Mouse (Mus musculus) kidney, postnatal 0 days (tissue): ENCODE results near the gene Net1. TPM values are rescaled to one million over a fixed set of nuclear protein-coding genes. Genes with fewer than 3 reads are reported as not detected.

Experiments used
- ATAC-seq: fragments of 200-750 bp; cut with Nextera tagmentation; replicated peaks from 2 replicates; pipeline ENCODE4 v1.8.0; 2017; ENCODE audit warnings: low read depth, moderate number of reproducible peaks, moderate TSS enrichment, moderate library complexity; ENCODE audit not compliant: low FRiP score
- DNase-seq: peaks from one replicate; pipeline ENCODE4 v3.0.0-alpha.2; 2016; ENCODE audit warnings: low spot score
- H3K27ac ChIP-seq: fragments of 300-500 bp; sonication (generic); 2 replicates; pipeline ENCODE4 v1.5.1; 2014; ENCODE audit warnings: mild to moderate bottlenecking
- H3K27me3 ChIP-seq: fragments of 300-500 bp; sonication (generic); 2 replicates; pipeline ENCODE4 v1.6.1; 2014; ENCODE audit warnings: low read length, mixed read lengths; ENCODE audit not compliant: insufficient read depth
- H3K36me3 ChIP-seq: fragments of 300-500 bp; sonication (generic); 2 replicates; pipeline ENCODE4 v1.6.1; 2014; ENCODE audit warnings: low read length, mixed read lengths; ENCODE audit not compliant: insufficient read depth
- H3K4me1 ChIP-seq: fragments of 300-500 bp; sonication (generic); replicated peaks from 2 replicates; pipeline ENCODE4 v1.6.1; 2014; ENCODE audit warnings: antibody characterized with exemption, low read length, mixed read lengths; ENCODE audit not compliant: insufficient read depth
- H3K4me2 ChIP-seq: fragments of 300-500 bp; sonication (generic); 2 replicates; pipeline ENCODE4 v1.6.1; 2014; ENCODE audit warnings: mild to moderate bottlenecking, low read length, moderate library complexity, mixed read lengths
- H3K4me3 ChIP-seq: fragments of 300-500 bp; sonication (generic); replicated peaks from 2 replicates; pipeline ENCODE4 v1.5.1; 2014; ENCODE audit warnings: low read depth, low read length
- H3K9ac ChIP-seq: fragments of 300-500 bp; sonication (generic); 2 replicates; pipeline ENCODE4 v1.6.1; 2014; ENCODE audit warnings: low read depth, low read length
- H3K9me3 ChIP-seq: fragments of 300-500 bp; sonication (generic); replicated peaks from 2 replicates; pipeline ENCODE4 v1.6.1; 2016; ENCODE audit warnings: low read length, inconsistent platforms, mixed read lengths
- CTCF ChIP-seq: IDR thresholded peaks from 2 replicates; pipeline ENCODE4 v1.5.1; 2016; ENCODE audit warnings: antibody characterized with exemption, low read depth, mild to moderate bottlenecking, moderate library complexity
- WGBS: fragments of 180-500 bp; shearing (Covaris S2); extraction: QIAGEN DNeasy Blood & Tissue Kit; methylation state at CpG from one replicate; pipeline ENCODE4 v1.1.7; 2014; 5-methylcytosine and 5-hydroxymethylcytosine counted together
- polyA plus RNA-seq: library from polyadenylated mRNA; unstranded; fragments of >200 nt; fragmentation: Nextera tagmentation; extraction: Ambion mirVana; gene quantifications from 2 replicates; pipeline ENCODE4 v1.2.1, GENCODE M21; 2015

Net1 gene
- polyA plus RNA-seq: 46.0 and 52.4 TPM in 2 replicates

DNA sequence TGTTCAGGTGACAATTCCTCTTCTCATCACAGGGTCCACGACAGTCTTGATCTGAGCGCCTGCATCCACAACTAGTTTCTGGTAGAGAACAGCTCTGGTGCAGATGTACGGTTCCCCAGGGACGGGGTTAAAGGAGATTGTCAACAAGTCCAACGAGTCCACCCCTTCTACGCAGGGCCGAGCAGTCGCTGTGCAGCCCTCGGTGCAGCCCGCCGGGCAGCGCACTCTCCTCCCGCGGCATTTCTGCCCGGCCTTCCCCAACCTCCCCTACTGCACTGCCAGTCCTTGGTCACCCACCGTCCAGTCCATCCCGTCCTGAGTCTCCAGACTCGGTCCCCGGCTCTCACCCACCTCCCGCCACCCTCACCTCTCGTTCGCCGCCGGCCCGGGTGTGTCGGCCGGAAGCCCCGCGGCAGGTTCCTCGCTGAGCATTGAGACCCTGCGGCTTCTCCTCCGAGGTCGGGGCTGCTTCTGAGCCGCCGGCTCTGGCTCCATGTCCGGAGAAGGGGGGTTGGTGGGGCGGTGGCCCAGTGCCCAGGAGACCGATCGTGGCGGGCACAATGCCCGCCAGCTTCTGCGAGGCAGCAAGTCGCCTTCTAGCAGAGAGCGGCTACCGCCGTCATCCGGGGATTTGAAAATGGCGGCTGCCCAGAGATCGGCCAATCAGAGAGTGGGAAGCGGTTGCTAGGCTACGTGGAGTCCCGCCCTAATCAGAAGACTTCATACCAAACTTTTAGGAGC, at the start of gene Net1, which contains the start of gene Tubal3:
Gene Net1, minus strand, starts transcription at position 650 of the 741 bp plus-strand sequence.
Gene Tubal3, plus strand, starts transcription at position 704 of the 741 bp plus-strand sequence.
- H3K36me3 ChIP-seq: no peaks in the 10 kb centered on the region
- H3K4me1 ChIP-seq: no peaks in the 10 kb centered on the region
- peak; percentile 95 for DNase-seq
- no peak for TF ChIP-seq CTCF
- peak within 1 kb of the TSS; percentile 5; the same call in 1 of the 2 replicates for H3K27ac ChIP-seq
- H3K4me3 ChIP-seq: peak within 1 kb of the TSS; percentile 68
- no peaks in the 10 kb centered on the region for H3K9me3 ChIP-seq
- peak within 1 kb of the TSS; percentile 78 for H3K9ac ChIP-seq
- H3K4me2 ChIP-seq: peak within 1 kb of the TSS; percentile 64
- no peaks in the 10 kb centered on the region for H3K27me3 ChIP-seq
- under 1% methylated on average over 52 of the region's 52 CpGs for WGBS
- ATAC-seq: peak; percentile 98

- no peak for ATAC-seq
Observed at GRCm38 (mm10) chr13:3951198-3951914, 33.3 kb upstream of the Net1 start.

DNA sequence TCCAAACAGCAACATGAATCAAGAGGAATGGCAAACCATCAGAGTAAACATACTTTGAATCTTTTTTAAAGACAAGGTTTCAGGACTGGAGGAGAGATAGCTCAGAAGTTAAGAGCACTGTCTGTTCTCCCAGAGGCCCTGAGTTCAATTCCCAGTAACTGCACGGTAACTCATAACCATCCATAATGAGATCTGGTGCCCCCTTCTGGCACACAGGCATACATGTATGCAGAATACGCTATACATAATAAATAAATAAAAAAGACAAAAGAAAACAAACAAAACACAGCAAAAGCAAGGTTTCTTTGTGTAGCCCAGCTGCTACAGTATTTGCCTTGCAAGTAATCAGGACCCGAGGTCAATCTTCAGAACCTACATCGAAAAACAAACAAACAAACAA, 31.5 kb upstream of the Net1 start:
- 93% methylated on average over 4 of the region's 4 CpGs for WGBS
- Histone ChIP-seq H3K9me3 (no peaks in the 10 kb centered on the region), H3K4me3 (no peak overlapping the region), H3K4me1 (no peaks in the 10 kb centered on the region), H3K36me3 (no peaks in the 10 kb centered on the region), H3K9ac (no peak overlapping the region), H3K4me2 (no peak overlapping the region), H3K27me3 (no peaks in the 10 kb centered on the region), H3K27ac (no peak overlapping the region)
- DNase-seq (no peak), ATAC-seq (no peak)
- TF ChIP-seq CTCF: no peak

More at GRCm38 (mm10) chr13:3951198-3951914, 33.3 kb upstream of the Net1 start:
- H3K4me3 ChIP-seq: no peak overlapping the region
- H3K27me3 ChIP-seq: no peaks in the 10 kb centered on the region
- no peak overlapping the region for H3K27ac ChIP-seq
- H3K9me3 ChIP-seq: no peaks in the 10 kb centered on the region
- H3K36me3 ChIP-seq: no peaks in the 10 kb centered on the region
- H3K9ac ChIP-seq: no peak overlapping the region
- no peak for DNase-seq
- no peaks in the 10 kb centered on the region for H3K4me1 ChIP-seq
- peak; percentile 29; the same call in 1 of the 2 replicates for TF ChIP-seq CTCF
- H3K4me2 ChIP-seq: no peak overlapping the region
- whole genome bisulfite sequencing: 81% methylated on average over 6 of the region's 6 CpGs

DNA sequence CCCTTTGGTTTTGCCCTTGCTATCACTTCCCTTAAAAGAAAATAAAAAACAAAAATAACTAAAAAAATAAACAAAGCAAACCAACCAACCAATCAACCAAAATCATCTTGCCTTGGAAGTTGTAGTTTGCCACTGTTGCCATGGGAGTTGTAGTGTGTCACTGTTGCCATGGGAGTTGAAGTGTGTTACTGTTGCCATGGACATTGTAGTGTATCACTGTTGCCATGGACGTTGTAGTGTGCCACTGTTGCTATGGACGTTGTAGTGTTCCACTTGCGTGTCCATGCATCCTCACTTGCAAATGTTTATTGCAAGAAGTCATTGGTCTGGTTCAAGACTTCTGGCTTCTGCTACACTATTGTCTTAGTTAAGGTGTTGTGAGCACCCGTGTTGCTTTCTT, 29.2 kb upstream of the Net1 start:
- WGBS: 87% methylated on average over 4 of the region's 4 CpGs
- no peak for TF ChIP-seq CTCF
- Histone ChIP-seq H3K27ac (no peak overlapping the region), H3K27me3 (no peaks in the 10 kb centered on the region), H3K4me2 (no peak overlapping the region), H3K4me3 (no peak overlapping the region), H3K9me3 (no peaks in the 10 kb centered on the region), H3K4me1 (no peaks in the 10 kb centered on the region), H3K9ac (no peak overlapping the region), H3K36me3 (no peaks in the 10 kb centered on the region)
- DNase-seq: no peak
- no peak for ATAC-seq

DNA sequence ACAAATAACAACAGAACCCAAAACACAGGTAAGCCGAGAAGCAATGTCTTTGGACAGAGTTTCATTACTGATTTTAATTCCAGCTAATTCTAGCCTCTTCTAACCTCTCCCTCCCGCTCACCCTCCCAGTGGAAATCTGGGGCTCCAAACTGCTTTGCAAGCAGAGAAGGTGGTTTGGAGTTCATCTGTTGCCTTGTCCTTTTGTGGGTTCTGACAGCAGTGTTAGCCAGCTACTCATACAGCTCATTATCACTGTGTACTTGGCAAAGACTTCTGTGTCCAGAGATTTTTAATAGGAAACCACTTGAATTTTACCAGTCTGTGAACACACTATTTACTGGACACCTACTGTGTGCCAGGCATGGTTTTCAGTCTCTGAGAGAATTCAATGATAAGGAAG, 27.2 kb upstream of the Net1 start, which contains the start of gene Ucn3:
Gene Ucn3, minus strand, starts transcription at position 101 of the 400 bp plus-strand sequence.
- no peaks in the 10 kb centered on the region for H3K36me3 ChIP-seq
- no peak within 1 kb of the TSS for H3K4me2 ChIP-seq
- no peaks in the 10 kb centered on the region for H3K27me3 ChIP-seq
- DNase-seq (no peak), ATAC-seq (no peak)
- H3K27ac ChIP-seq: no peak within 1 kb of the TSS
- no peaks in the 10 kb centered on the region for H3K4me1 ChIP-seq
- no peak within 1 kb of the TSS for H3K4me3 ChIP-seq
- WGBS: 39% methylated on average over 2 of the region's 2 CpGs
- no peak for TF ChIP-seq CTCF
- no peaks in the 10 kb centered on the region for H3K9me3 ChIP-seq
- H3K9ac ChIP-seq: no peak within 1 kb of the TSS

GRCm38 (mm10) chr13:3944699-3945098, 26.7 kb upstream of the Net1 start:
- Histone ChIP-seq H3K4me2 (no peak overlapping the region), H3K36me3 (no peaks in the 10 kb centered on the region), H3K4me3 (no peak overlapping the region), H3K9ac (no peak overlapping the region), H3K9me3 (no peaks in the 10 kb centered on the region), H3K27ac (no peak overlapping the region), H3K27me3 (no peaks in the 10 kb centered on the region), H3K4me1 (no peaks in the 10 kb centered on the region)
- no peak for TF ChIP-seq CTCF
- 42% methylated on average over 7 of the region's 7 CpGs for WGBS
- ATAC-seq (no peak), DNase-seq (no peak)
